Mouse (Mus musculus) midbrain, embryonic 14.5 days (tissue): ENCODE measurements around the gene Kptn. TPM values are rescaled to one million over a fixed set of nuclear protein-coding genes. Genes with fewer than 3 reads are reported as not detected.

Experiments used
- ATAC-seq: fragments of 200-750 bp; cut with Nextera tagmentation; 2 replicates; pipeline ENCODE4 v1.8.0; 2017; ENCODE audit warnings: moderate number of reproducible peaks, moderate library complexity; ENCODE audit not compliant: low FRiP score, low TSS enrichment
- DNase-seq: peaks from one replicate; pipeline ENCODE4 v3.0.0-alpha.2; 2015
- H3K27ac ChIP-seq: fragments of 300-500 bp; sonication (generic); replicated peaks from 2 replicates; pipeline ENCODE4 v1.5.1; 2014; ENCODE audit warnings: mild to moderate bottlenecking, low read depth, low read length, moderate library complexity
- H3K27me3 ChIP-seq: fragments of 300-500 bp; sonication (generic); 2 replicates; pipeline ENCODE4 v1.6.1; 2014; ENCODE audit warnings: low read length, control low read depth, mixed read lengths; ENCODE audit not compliant: control insufficient read depth, insufficient read depth
- H3K36me3 ChIP-seq: fragments of 300-500 bp; sonication (generic); 2 replicates; pipeline ENCODE4 v1.6.1; 2014; ENCODE audit warnings: low read length, control low read depth; ENCODE audit not compliant: control insufficient read depth, insufficient read depth
- H3K4me1 ChIP-seq: fragments of 300-500 bp; sonication (generic); 2 replicates; pipeline ENCODE4 v1.6.1; 2014; ENCODE audit warnings: mild to moderate bottlenecking, antibody characterized with exemption, low read length, control low read depth; ENCODE audit not compliant: control insufficient read depth, insufficient read depth
- H3K4me2 ChIP-seq: fragments of 300-500 bp; sonication (generic); 2 replicates; pipeline ENCODE4 v1.6.1; 2014; ENCODE audit warnings: mild to moderate bottlenecking, low read length, moderate library complexity
- H3K4me3 ChIP-seq: fragments of 300-500 bp; sonication (generic); replicated peaks from 2 replicates; pipeline ENCODE4 v1.5.1; 2014; ENCODE audit warnings: low read depth, low read length
- H3K9ac ChIP-seq: fragments of 300-500 bp; sonication (generic); replicated peaks from 2 replicates; pipeline ENCODE4 v1.6.1; 2014; ENCODE audit warnings: mild to moderate bottlenecking, low read length, moderate library complexity
- H3K9me3 ChIP-seq: fragments of 300-500 bp; sonication (generic); 2 replicates; pipeline ENCODE4 v1.6.1; 2016; ENCODE audit warnings: low read length, control low read depth, mixed read lengths; ENCODE audit not compliant: control insufficient read depth
- WGBS: fragments of 180-500 bp; shearing (Covaris S2); extraction: QIAGEN DNeasy Blood & Tissue Kit; methylation state at CpG from one replicate; pipeline ENCODE4 v1.1.7; 2014; 5-methylcytosine and 5-hydroxymethylcytosine counted together
- polyA plus RNA-seq: library from polyadenylated mRNA; unstranded; fragments of >200 nt; fragmentation: Nextera tagmentation; extraction: Ambion mirVana; gene quantifications from 2 replicates; pipeline ENCODE4 v1.2.1, GENCODE M21; 2014

Kptn gene
- polyA plus RNA-seq, 1 experiment from 2014 or later, result 33.1 TPM

- peak; percentile 44 for DNase-seq
- Histone ChIP-seq H3K4me3 (no peak overlapping the region), H3K36me3 (peaks cover 20% of the 10 kb centered on the region), H3K27ac (peak overlapping the region; percentile 32; the same call in 1 of the 2 replicates), H3K9me3 (no peaks in the 10 kb centered on the region), H3K9ac (no peak overlapping the region), H3K27me3 (no peaks in the 10 kb centered on the region), H3K4me2 (no peak overlapping the region), H3K4me1 (no peaks in the 10 kb centered on the region)
- ATAC-seq, result no peak
- WGBS, result 31% methylated on average over 27 of the region's 27 CpGs
Observed at GRCm38 (mm10) chr7:16146489-16147410, 27.1 kb downstream of the Kptn start.

DNA sequence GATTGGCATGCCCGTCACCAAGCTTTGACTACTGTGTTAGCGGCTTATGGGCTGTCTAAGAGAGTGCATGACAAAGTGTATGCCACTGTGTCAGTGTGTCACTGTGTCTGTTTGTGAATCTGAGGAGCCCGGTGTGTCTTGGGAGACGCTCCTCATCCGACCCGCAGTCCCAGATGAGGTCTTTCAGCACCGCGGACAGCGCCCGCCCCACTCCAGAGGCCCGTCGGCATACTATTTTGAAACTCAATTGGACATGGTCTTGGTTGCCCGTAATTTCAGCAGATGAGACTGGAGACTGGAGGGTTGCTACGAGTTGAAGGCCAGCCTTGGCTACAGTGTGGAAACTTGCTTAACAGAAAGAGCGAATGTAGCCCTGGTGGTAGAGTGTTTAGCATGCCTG lies 27.9 kb downstream of the Kptn start:
- DNase-seq (no peak), ATAC-seq (no peak; the same call in 1 of the 2 replicates)
- H3K4me2 ChIP-seq, result no peak overlapping the region
- H3K36me3 ChIP-seq, result peaks cover 13% of the 10 kb centered on the region
- peak overlapping the region; percentile 32; the same call in 1 of the 2 replicates for H3K27ac ChIP-seq
- no peak overlapping the region for H3K4me3 ChIP-seq
- H3K9me3 ChIP-seq, result no peaks in the 10 kb centered on the region
- no peak overlapping the region for H3K9ac ChIP-seq
- no peaks in the 10 kb centered on the region for H3K4me1 ChIP-seq
- H3K27me3 ChIP-seq, result no peaks in the 10 kb centered on the region
- WGBS, result 13% methylated on average over 15 of the region's 15 CpGs

DNA sequence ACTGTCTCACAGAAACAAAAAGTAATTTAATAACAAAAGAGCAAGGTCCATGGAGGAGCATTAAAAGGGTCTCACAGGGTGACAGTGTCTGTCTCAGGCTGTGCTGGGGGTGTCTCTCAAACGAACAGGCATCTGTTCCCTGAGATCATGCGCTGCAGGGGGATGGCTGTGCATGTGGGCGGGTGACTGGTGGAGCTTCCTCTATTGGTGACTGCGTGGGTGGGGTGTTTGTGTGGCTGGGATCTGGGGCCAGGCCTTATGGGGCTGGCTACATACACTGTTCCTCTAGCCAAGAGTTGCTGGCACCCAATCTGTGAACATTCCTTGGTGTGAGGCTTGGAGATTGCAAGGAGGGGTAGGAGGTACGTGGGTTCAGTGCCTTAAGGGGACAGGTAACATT lies 29.5 kb downstream of the Kptn start:
- no peak overlapping the region for H3K4me3 ChIP-seq
- no peaks in the 10 kb centered on the region for H3K27me3 ChIP-seq
- H3K36me3 ChIP-seq, result peaks cover 9% of the 10 kb centered on the region; the same call in 1 of the 2 replicates
- H3K9ac ChIP-seq, result no peak overlapping the region
- ATAC-seq, result no peak
- WGBS, result 65% methylated on average over 5 of the region's 5 CpGs
- DNase-seq, result no peak
- no peak overlapping the region for H3K4me2 ChIP-seq
- no peaks in the 10 kb centered on the region for H3K9me3 ChIP-seq
- H3K4me1 ChIP-seq, result no peaks in the 10 kb centered on the region
- H3K27ac ChIP-seq, result no peak overlapping the region

- Histone ChIP-seq H3K4me3 (no peak overlapping the region), H3K27me3 (no peaks in the 10 kb centered on the region), H3K4me2 (no peak overlapping the region), H3K4me1 (no peaks in the 10 kb centered on the region), H3K9me3 (no peaks in the 10 kb centered on the region), H3K36me3 (0 out of 2 replicates have a peak, but pooled peaks cover 4% of the 10 kb centered on the region), H3K9ac (no peak overlapping the region), H3K27ac (no peak overlapping the region)
- 78% methylated on average over 9 of the region's 9 CpGs for WGBS
- ATAC-seq (no peak), DNase-seq (no peak)
Observed at GRCm38 (mm10) chr7:16150191-16151145, 30.8 kb downstream of the Kptn start.

DNA sequence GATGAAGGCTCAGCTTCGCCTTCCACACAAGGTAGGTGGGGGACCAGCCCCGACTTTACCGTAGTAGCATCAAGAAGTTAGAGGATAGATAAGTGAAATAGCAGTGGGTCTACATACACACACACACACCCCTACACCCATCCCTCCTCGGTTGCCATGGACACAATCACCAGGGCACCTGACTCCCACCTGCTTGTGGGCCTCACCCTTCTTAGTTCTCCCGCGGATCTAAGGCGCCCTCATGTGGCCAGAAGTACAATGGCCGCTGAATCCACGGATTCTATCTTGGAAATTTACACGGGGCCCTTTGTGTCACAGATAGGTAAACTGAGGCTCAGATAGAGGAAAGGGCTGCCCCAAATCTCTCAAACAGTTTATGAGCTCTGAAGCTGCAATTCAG lies 33.8 kb downstream of the Kptn start:
- H3K4me3 ChIP-seq, result no peak overlapping the region
- 21% methylated on average over 10 of the region's 10 CpGs for WGBS
- 0 out of 2 replicates have a peak, but pooled peaks cover 4% of the 10 kb centered on the region for H3K36me3 ChIP-seq
- peak; percentile 88 for ATAC-seq
- H3K9me3 ChIP-seq, result no peaks in the 10 kb centered on the region
- H3K9ac ChIP-seq, result no peak overlapping the region
- no peaks in the 10 kb centered on the region for H3K4me1 ChIP-seq
- H3K27ac ChIP-seq, result no peak overlapping the region
- peak; percentile 87 for DNase-seq
- H3K4me2 ChIP-seq, result no peak overlapping the region
- H3K27me3 ChIP-seq, result peaks cover 5% of the 10 kb centered on the region; the same call in 1 of the 2 replicates

DNA sequence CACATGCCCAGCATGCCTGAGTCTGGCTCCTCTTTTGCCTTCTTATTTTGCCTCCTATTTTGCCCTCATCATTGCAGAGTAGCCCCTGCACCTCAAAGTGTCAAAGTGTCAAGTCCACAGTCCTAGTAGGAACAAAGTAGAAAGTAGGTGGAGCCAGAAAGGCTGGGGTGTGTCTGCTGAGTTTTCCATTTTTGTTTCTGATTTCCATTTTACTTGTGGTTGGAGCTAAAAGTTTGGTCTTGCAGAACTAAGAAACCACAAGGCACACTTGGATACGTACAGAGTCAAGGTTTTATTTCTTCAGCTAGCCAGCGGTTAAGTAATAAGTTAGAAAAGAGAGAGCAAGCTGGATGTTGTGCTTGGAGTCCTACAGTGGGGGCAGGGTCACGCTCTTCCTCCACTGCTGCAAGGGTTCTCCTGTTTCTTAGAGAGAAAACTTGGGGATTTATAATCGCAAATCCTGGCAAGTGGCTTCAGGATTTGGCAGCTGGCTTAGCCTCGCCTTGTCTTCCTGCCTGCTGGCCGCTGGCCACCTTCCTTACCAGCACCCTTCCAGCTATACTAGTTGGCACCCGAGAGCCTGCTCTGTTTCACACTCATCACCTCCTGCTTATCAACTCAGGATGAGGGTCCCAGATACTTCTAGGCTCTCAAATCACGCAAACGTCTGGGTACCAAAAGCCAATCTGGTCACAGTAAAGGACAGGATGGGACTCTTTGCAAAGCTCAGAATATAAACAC lies 35.6 kb downstream of the Kptn start:
- no peak overlapping the region for H3K4me3 ChIP-seq
- ATAC-seq (no peak), DNase-seq (no peak)
- H3K36me3 ChIP-seq, result 0 out of 2 replicates have a peak, but pooled peaks cover 4% of the 10 kb centered on the region
- H3K9ac ChIP-seq, result no peak overlapping the region
- no peaks in the 10 kb centered on the region for H3K4me1 ChIP-seq
- no peaks in the 10 kb centered on the region for H3K9me3 ChIP-seq
- H3K27me3 ChIP-seq, result peaks cover 8% of the 10 kb centered on the region; the same call in 1 of the 2 replicates
- H3K27ac ChIP-seq, result no peak overlapping the region
- no peak overlapping the region for H3K4me2 ChIP-seq
- WGBS, result 72% methylated on average over 9 of the region's 9 CpGs

DNA sequence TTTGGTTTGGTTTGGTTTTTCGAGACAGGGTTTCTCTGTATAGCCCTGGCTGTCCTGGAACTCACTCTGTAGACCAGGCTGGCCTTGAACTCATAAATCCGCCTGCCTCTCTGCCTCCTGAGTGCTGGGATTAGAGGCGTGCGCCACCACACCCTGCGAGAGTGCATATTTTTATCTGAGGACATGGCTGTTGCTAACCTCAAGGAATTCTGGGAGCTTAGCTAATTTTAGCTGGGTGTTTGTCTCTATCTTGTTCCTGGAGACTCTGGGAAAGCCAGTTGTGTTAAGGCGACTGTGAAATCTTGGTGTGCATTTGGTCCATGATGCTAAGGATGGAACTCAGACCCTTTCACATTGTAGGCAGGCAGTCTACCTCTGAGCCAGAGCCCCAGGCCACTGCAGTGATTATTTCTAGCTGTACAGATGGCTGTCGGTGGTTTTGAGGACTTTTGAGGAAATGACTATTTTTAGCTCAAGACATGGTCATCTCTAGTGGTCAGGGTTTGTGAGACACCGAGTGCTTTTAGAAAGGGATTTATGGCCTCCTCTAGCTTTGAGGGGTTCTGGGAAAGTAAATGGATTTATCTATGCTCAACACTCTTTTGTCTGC lies 36.5 kb downstream of the Kptn start:
- no peak for DNase-seq
- Histone ChIP-seq H3K4me3 (no peak overlapping the region), H3K27ac (no peak overlapping the region), H3K9me3 (no peaks in the 10 kb centered on the region), H3K27me3 (peaks cover 8% of the 10 kb centered on the region; the same call in 1 of the 2 replicates), H3K9ac (no peak overlapping the region), H3K4me1 (no peaks in the 10 kb centered on the region), H3K4me2 (no peak overlapping the region), H3K36me3 (0 out of 2 replicates have a peak, but pooled peaks cover 4% of the 10 kb centered on the region)
- no peak for ATAC-seq
- WGBS, result 85% methylated on average over 8 of the region's 8 CpGs
